Mouse (Mus musculus) common myeloid progenitor, adult 5-6 weeks (primary cell): ENCODE measurements around the gene Eddm3b. TPM values are rescaled to one million over a fixed set of nuclear protein-coding genes. Genes with fewer than 3 reads are reported as not detected.

Experiments
- total RNA-seq: library from RNA; stranded (forward); fragments of 200-1000, 187-1606 nt; gene quantifications from 2 replicates; pipeline ENCODE4 v1.2.3, GENCODE M21; 2017

Eddm3b gene
- total RNA-seq, 1 experiment from 2014 or later: not detected

Other genes starting within 250 kb of the Eddm3b start
- gene Tep1, start 243.9 kb upstream of the Eddm3b start, total RNA-seq: 12.7 and 19.3 TPM in 2 replicates
- gene Klhl33, start 216.9 kb upstream of the Eddm3b start, total RNA-seq: 0.32 TPM in 1 of 2 replicates, not detected in the other
- gene Osgep, start 189.5 kb upstream of the Eddm3b start, total RNA-seq: 110 and 124 TPM in 2 replicates
- 206 and 222 TPM in 2 replicates for gene Apex1, start 189.5 kb upstream of the Eddm3b start, total RNA-seq
- 15.6 and 17.3 TPM in 2 replicates for gene Pip4p1, start 183.6 kb upstream of the Eddm3b start, total RNA-seq
- 144 and 156 TPM in 2 replicates for gene Pnp, start 183.3 kb upstream of the Eddm3b start, total RNA-seq
- gene Gm49342, start 169.9 kb upstream of the Eddm3b start, total RNA-seq: 34.9 and 44.0 TPM in 2 replicates
- gene Pnp2, start 158.4 kb upstream of the Eddm3b start, total RNA-seq: 1.5 and 5.4 TPM in 2 replicates
- gene Rnase10, start 106.7 kb upstream of the Eddm3b start, total RNA-seq: not detected in 2 replicates
- gene Rnase9, start 72.6 kb upstream of the Eddm3b start, total RNA-seq: not detected in 2 replicates
- gene Rnase11, start 64.3 kb upstream of the Eddm3b start, total RNA-seq: not detected in 2 replicates
- gene Rnase12, start 56.8 kb upstream of the Eddm3b start, total RNA-seq: not detected in 2 replicates
- gene Olfr750, start 40.0 kb upstream of the Eddm3b start, total RNA-seq: not detected in 2 replicates
- 0.82 and 2.5 TPM in 2 replicates for gene Rnase4, start 23.3 kb upstream of the Eddm3b start, total RNA-seq
- gene Ang, start 23.3 kb upstream of the Eddm3b start, total RNA-seq: 1.1 TPM in 1 of 2 replicates, not detected in the other
- gene Rnase6, start 9.5 kb downstream of the Eddm3b start, total RNA-seq: 49.7 and 62.1 TPM in 2 replicates
- not detected in 2 replicates for gene Rnase1, start 32.4 kb downstream of the Eddm3b start, total RNA-seq
- gene Rnase2b, start 47.8 kb downstream of the Eddm3b start, total RNA-seq: not detected in 2 replicates
- not detected in 2 replicates for gene Ang2, start 84.7 kb downstream of the Eddm3b start, total RNA-seq
- gene Ear14, start 89.0 kb downstream of the Eddm3b start, total RNA-seq: not detected in 2 replicates
- gene Rnase2a, start 141.7 kb downstream of the Eddm3b start, total RNA-seq: not detected in 2 replicates
- gene Gm7247, start 247.3 kb downstream of the Eddm3b start, total RNA-seq: not detected in 2 replicates